Mouse (Mus musculus): Measurements from ENCODE around the gene E330017A01Rik.

E330017A01Rik gene

GRCm38 (mm10) chr16:58663021-58663420, 24.5 kb upstream of the E330017A01Rik start:
- DNase-seq (ENCODE audit: low spot score in 2 of 2) = no peak

- DNase-seq (ENCODE audit: low spot score in 2 of 2) = no peak
Observed at GRCm38 (mm10) chr16:58662287-58662791, 23.8 kb upstream of the E330017A01Rik start.

DNA sequence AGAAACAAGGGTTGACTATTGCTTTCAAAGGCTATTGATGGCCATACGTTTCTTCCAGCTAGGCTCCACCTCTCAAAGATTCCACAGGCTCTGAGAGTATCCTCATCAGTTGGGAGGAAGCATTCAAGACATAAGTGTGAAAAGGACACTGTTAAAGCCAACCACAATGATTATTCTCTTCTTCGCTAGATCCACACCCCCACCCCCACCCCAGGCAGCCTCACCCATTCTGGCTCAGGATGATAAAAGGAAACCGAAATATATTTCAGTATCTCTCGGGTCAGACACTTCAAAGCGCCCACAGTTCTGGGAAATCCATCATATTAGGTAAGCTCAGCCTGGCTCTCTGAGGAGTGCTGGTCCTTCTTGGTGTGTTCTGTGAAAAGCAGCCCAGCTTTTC, 23.3 kb upstream of the E330017A01Rik start:
- no peak for DNase-seq (ENCODE audit: low spot score in 2 of 2)

DNA sequence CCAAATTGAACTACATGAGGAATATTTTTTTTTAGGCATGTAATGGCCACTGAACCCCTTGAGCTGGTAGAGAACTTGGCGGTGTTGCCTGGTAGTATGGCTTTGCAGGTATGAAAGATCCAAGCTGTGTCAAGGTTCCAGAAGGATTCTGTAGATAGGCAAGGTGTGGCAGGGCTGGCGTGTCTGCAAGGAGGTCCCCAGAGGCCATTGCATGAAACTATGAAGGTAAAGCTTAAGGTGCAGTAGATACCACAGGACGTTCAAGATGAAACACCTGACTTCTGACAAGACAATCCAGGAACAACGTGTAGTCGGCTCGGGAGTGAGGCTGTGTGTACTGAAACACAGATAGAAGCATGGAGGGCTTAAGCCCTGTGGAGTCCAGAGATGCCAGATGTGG, 20.1 kb upstream of the E330017A01Rik start:
- DNase-seq (ENCODE audit: low spot score in 2 of 2) = no peak

- DNase-seq (ENCODE audit: low spot score in 2 of 2) = no peak
Observed at GRCm38 (mm10) chr16:58656526-58656925, 18.0 kb upstream of the E330017A01Rik start.

- DNase-seq (ENCODE audit: low spot score in 2 of 2) = no peak
Observed at GRCm38 (mm10) chr16:58655751-58656150, 17.2 kb upstream of the E330017A01Rik start.

DNA sequence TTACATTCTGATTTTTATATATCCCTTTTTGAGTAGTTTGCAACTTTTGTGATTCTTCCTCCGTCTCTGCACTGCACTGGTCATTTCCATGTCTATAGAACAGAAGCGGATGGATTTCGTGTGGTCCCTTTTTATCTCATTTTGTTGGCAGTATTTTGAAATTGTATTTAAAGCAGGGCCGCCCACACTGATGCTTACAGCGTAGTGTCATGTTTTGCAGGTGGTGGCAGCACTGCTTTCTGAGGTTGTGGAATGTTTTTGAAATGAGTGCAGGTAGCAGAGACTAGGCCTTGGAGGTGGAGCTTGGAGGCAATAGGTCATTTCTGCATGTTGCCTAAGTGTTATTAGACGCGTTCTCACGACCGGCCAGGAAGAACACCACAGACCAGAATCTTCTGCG, 11.4 kb upstream of the E330017A01Rik start:
- DNase-seq (ENCODE audit: low spot score in 2 of 2) = no peak

GRCm38 (mm10) chr16:58638016-58638415, 523 bp downstream of the E330017A01Rik start:
- no peak for DNase-seq (ENCODE audit: low spot score in 2 of 2)

DNA sequence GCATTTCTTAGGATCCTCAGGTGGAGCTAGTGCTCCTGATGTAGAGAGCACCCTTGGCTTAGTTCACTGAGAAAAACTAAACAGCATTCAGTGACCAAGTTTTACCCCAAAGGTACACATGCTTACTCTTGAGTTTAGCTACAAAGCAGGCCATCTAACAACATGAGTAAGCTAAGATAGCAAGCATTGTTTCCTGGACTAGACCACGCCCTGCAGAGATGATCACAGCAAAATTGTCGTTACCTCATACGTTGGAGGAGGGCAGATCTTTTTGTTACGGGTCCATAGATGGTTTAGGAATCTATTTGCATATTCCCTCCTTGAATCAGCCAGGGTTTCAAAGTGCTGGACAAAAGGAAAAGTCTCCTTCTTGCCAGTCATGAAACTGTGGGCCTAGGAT, 1.1 kb downstream of the E330017A01Rik start:
- DNase-seq (ENCODE audit: low spot score in 2 of 2) = no peak

DNA sequence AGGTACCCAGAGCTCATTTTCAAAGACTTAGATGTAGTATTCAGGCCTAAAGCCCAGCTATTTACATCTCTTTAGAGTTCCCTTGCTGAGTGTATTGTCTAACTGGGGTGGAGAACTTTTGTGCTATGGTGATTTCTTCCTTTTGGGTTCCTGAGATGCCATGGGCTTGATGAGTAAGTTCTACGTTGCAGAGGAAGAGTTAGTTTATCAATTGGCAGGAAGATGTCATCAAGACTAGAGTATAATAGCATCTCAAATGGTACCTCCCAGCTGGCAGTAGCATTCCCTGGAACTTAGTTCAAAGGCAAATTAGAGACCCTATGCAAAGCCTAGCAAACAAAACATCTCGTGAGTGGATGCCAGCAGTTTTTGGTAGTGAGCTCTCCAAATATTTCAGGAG, 2.7 kb downstream of the E330017A01Rik start:
- no peak for DNase-seq (ENCODE audit: low spot score in 2 of 2)

GRCm38 (mm10) chr16:58629736-58630135, 8.8 kb downstream of the E330017A01Rik start:
- DNase-seq (ENCODE audit: low spot score in 2 of 2) = no peak

GRCm38 (mm10) chr16:58628968-58629367, 9.6 kb downstream of the E330017A01Rik start:
- no peak for DNase-seq (ENCODE audit: low spot score in 2 of 2)

GRCm38 (mm10) chr16:58628336-58628680, 10.2 kb downstream of the E330017A01Rik start:
- DNase-seq (ENCODE audit: low spot score in 2 of 2) = no peak

DNA sequence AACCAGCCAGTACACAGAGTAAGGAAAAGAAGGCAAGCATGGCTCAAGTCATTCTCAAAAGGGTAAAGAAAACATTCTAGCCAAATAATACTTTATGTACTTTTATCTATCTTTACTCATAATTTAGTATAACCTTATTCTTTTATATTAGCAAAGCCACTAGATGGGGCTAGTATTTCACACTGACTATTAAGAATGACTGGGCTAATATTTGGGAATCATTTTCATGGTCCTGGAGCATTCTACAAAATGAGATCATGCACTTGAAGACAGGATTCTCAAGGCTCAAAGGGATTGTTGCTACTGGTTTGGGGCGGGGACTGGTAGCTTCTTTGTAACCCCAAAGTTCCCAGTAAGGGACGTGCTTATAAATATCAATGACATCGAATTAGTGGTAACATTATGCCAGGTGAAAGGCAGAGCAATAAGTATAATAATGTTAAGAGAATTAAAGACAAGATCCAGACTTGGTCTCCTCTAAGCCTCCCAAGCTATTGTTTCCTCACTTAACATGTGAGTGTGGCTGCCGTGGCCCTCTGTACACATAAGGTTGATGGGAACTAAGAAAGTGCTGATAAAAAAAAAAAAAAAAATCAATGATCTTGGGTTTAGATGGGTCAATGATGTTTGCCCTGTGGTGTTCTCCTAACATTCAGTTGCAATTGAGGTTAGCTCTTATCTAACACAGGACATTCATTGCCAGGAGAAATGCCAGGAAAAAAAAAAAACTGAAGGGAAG, 10.8 kb downstream of the E330017A01Rik start:
- no peak for DNase-seq (ENCODE audit: low spot score in 2 of 2)

DNA sequence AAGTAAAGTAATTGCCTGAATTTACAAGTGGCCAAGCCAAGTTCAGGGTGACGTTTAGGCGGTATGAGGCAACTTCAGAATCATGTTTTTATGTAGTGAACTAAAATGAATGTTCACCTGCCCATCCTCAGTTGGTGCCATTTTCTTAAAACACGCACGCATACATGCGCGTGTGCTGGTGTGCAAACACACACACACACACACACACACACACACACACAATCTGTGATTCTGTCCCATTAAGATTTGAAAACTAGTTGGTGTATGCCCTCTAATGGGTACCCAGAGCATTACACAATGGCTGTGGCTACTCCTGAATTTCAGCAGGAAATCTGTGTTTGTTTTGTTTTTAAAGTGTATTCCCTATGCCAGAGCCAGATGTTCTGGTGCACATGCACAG, 14.6 kb downstream of the E330017A01Rik start:
- DNase-seq (ENCODE audit: low spot score in 2 of 2) = peak in 1 of 2 experiments; percentile 5

DNA sequence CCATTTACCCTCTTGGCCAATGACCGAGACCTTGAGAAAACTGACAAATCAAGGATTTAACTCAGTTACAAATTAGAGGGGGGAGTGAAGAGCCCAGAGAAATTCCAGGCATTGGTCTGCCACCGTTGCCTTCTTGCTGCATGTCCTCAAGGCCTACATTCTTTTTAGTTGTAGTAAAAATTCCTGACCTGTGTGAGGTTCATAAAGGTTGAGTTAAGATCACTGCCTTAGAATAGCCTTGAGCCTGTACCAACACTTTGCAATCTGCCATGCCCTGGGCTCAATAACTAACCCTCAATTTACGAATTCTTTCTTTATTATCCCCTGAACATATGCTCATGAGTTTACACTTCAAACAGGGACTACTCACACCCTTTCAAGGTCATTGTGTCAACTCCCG, 15.4 kb downstream of the E330017A01Rik start:
- DNase-seq (ENCODE audit: low spot score in 2 of 2) = no peak

DNA sequence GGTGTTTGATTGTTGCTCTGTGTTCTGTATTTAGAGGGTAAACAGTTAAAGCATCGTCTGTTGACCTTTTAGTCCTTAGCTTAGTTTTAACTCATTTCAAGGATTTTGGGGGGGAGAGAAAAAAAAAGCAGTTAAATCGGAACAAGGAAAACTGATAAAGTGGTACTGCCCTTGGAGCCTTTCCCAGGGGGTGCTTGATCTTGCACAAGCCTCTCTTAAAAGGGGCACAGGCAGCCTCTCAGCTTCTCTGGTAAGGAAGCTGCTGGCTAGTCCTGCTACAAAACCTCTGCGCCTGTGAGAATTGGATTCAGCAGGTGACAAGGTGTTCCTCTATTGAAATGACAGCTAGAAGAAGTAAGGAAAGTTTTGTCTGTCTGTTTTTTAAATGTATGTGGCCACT, 16.2 kb downstream of the E330017A01Rik start:
- DNase-seq (ENCODE audit: low spot score in 2 of 2) = no peak

GRCm38 (mm10) chr16:58617346-58617745, 21.2 kb downstream of the E330017A01Rik start:
- DNase-seq (ENCODE audit: low spot score in 2 of 2) = no peak

- DNase-seq (ENCODE audit: low spot score in 2 of 2) = no peak
Observed at GRCm38 (mm10) chr16:58616878-58617277, 21.7 kb downstream of the E330017A01Rik start, which contains the start of gene Gm813. Gene Gm813 (minus strand): TSS chr16:58616978.

- DNase-seq (ENCODE audit: low spot score in 2 of 2) = no peak
Observed at GRCm38 (mm10) chr16:58612969-58613368, 25.6 kb downstream of the E330017A01Rik start.

DNA sequence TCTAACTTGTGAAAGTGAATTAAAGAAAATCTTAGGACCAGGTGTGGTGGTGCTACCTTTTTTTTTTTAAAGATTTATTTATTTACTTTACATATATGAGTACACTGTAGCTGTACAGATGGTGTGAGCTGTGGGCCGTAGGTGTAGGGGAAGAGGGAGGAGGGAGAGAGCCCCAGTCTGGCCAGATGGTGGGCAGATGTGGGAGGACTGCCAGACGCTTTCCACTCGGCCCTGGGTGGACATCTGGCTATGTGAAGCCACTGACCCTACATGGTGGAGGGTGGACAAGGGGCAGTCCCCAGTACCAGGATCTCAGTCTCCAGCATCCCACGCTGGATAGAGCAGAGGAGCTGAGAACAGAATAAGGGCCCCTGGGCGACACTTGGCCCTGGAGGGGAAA, 31.4 kb downstream of the E330017A01Rik start:
- no peak for DNase-seq (ENCODE audit: low spot score in 2 of 2)

DNA sequence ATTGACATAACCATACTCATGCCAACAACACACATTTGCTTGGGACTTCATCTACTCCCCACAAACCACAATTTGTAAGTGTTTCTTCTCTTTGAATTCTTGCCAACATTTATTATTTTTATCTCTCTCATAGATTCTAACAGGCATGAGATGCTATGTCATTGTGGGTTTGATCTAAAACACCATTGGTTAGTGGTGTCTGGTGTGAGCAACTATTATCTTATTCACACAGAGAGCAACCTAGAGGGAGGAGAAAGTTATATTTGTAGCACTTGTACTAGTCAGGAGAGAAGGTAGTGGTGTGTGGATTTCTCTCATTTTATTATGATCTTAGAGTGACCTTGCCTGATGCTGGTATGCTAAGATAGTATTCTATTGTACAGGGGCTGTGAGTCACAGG, 33.9 kb downstream of the E330017A01Rik start:
- no peak for DNase-seq (ENCODE audit: low spot score in 2 of 2)

- DNase-seq (ENCODE audit: low spot score in 2 of 2) = no peak
Observed at GRCm38 (mm10) chr16:58603831-58604230, 34.7 kb downstream of the E330017A01Rik start.

- DNase-seq (ENCODE audit: low spot score in 2 of 2) = no peak
Observed at GRCm38 (mm10) chr16:58600846-58601245, 37.7 kb downstream of the E330017A01Rik start.
